ENCODE assay signal across 9 mouse cellular contexts in genomic region chr9:28336511-28337208, GRCm38 (mm10).
DNase-seq lines count a peak whose midpoint lies in the region; ATAC-seq lines count a peak whose summit lies in the region.
"Had no signal": no experiment of that assay in that cellular context is flagged by ENCODE, and none has a peak within 500 bp of the region (broad histone marks: within the 10 kb centered on the region; RNA-seq: fewer than 3 reads in every experiment).

No protein-coding gene starts in this region.

- no peak overlapping the region for H3K27ac ChIP-seq in kidney, embryonic 15.5 days
- 0 out of 2 replicates have a peak overlapping the region, but pooled peaks have one; percentile 30 for H3K27ac ChIP-seq in forebrain, embryonic 10.5 days
- peak overlapping the region; percentile 68 for H3K27ac ChIP-seq in hindbrain, embryonic 15.5 days (replicated peaks)
- H3K27ac ChIP-seq in midbrain, embryonic 14.5 days (replicated peaks; ENCODE audit: low read depth, low read length) = peak overlapping the region; percentile 6; the same call in 1 of the 2 replicates
- H3K27ac ChIP-seq: liver, embryonic 14.5 days had no signal

- H3K4me2 ChIP-seq in kidney, embryonic 15.5 days = peak overlapping the region; percentile 46
- peak overlapping the region; percentile 42 for H3K4me2 ChIP-seq in hindbrain, embryonic 15.5 days
- H3K4me2 ChIP-seq in midbrain, embryonic 14.5 days (ENCODE audit: low read length) = peak overlapping the region; percentile 29; the same call in 1 of the 2 replicates

- H3K4me1 ChIP-seq in kidney, embryonic 15.5 days = peaks cover 4% of the 10 kb centered on the region; the same call in 1 of the 2 replicates
- peaks cover 9% of the 10 kb centered on the region for H3K4me1 ChIP-seq in forebrain, embryonic 10.5 days
- H3K4me1 ChIP-seq in hindbrain, embryonic 15.5 days (replicated peaks) = peaks cover 13% of the 10 kb centered on the region
- peaks cover 7% of the 10 kb centered on the region; the same call in 1 of the 2 replicates for H3K4me1 ChIP-seq in midbrain, embryonic 14.5 days (ENCODE audit: control insufficient read depth, insufficient read depth, low read length)

- H3K9ac ChIP-seq in kidney, embryonic 15.5 days = no peak overlapping the region
- H3K9ac ChIP-seq in hindbrain, embryonic 15.5 days = 0 out of 2 replicates have a peak overlapping the region, but pooled peaks have one; percentile 4
- H3K9ac ChIP-seq in midbrain, embryonic 14.5 days (replicated peaks; ENCODE audit: low read length) = no peak overlapping the region
- H3K9ac ChIP-seq: liver, embryonic 14.5 days had no signal

- ATAC-seq in kidney, embryonic 15.5 days (replicated peaks; ENCODE audit: low FRiP score) = peak; percentile 70; the same call in 1 of the 2 replicates
- ATAC-seq in hindbrain, embryonic 15.5 days (ENCODE audit: low FRiP score, low read depth) = peak; percentile 86
- ATAC-seq in midbrain, embryonic 14.5 days (ENCODE audit: low FRiP score, low TSS enrichment) = no peak; the same call in 1 of the 2 replicates

- no peaks in the 10 kb centered on the region for H3K27me3 ChIP-seq in kidney, embryonic 15.5 days
- no peaks in the 10 kb centered on the region for H3K27me3 ChIP-seq in forebrain, embryonic 10.5 days (ENCODE audit: poor library complexity, severe bottlenecking)
- no peaks in the 10 kb centered on the region for H3K27me3 ChIP-seq in hindbrain, embryonic 15.5 days
- no peaks in the 10 kb centered on the region for H3K27me3 ChIP-seq in midbrain, embryonic 14.5 days (ENCODE audit: control insufficient read depth, insufficient read depth, low read length)

- no peak for DNase-seq in kidney, postnatal 36 days
- DNase-seq in forebrain, embryonic 10.5 days (ENCODE audit: extremely low spot score, low spot score) = no peak
- peak; percentile 65 for DNase-seq in midbrain, embryonic 14.5 days
- DNase-seq in testis, postnatal 10 days (ENCODE audit: low spot score) = no peak
- no peak for DNase-seq in spleen, postnatal 10 days (ENCODE audit: low spot score in 2 of 2)
- no peak for DNase-seq in ovary, postnatal 14 days (ENCODE audit: low spot score)

- peak overlapping the region; percentile 20 for H3K4me3 ChIP-seq in kidney, embryonic 15.5 days (replicated peaks)
- peak overlapping the region; percentile 22; the same call in 1 of the 2 replicates for H3K4me3 ChIP-seq in forebrain, embryonic 10.5 days
- no peak overlapping the region for H3K4me3 ChIP-seq in hindbrain, embryonic 15.5 days
- H3K4me3 ChIP-seq in midbrain, embryonic 14.5 days (replicated peaks; ENCODE audit: low read depth, low read length) = no peak overlapping the region

- no peaks in the 10 kb centered on the region for H3K9me3 ChIP-seq in kidney, embryonic 15.5 days (replicated peaks)
- H3K9me3 ChIP-seq in forebrain, embryonic 10.5 days = no peaks in the 10 kb centered on the region
- no peaks in the 10 kb centered on the region for H3K9me3 ChIP-seq in hindbrain, embryonic 15.5 days
- no peaks in the 10 kb centered on the region for H3K9me3 ChIP-seq in midbrain, embryonic 14.5 days (ENCODE audit: control insufficient read depth, low read length)

- 27% methylated on average over 10 of the region's 10 CpGs for WGBS in kidney, embryonic 15.5 days
- 42% methylated on average over 10 of the region's 10 CpGs for WGBS in forebrain, embryonic 10.5 days
- 12% methylated on average over 10 of the region's 10 CpGs for WGBS in hindbrain, embryonic 15.5 days
- WGBS in midbrain, embryonic 14.5 days = 20% methylated on average over 10 of the region's 10 CpGs

- H3K36me3 ChIP-seq in kidney, embryonic 15.5 days = no peaks in the 10 kb centered on the region
- H3K36me3 ChIP-seq in forebrain, embryonic 10.5 days (replicated peaks) = no peaks in the 10 kb centered on the region
- H3K36me3 ChIP-seq in hindbrain, embryonic 15.5 days = no peaks in the 10 kb centered on the region
- no peaks in the 10 kb centered on the region for H3K36me3 ChIP-seq in midbrain, embryonic 14.5 days (ENCODE audit: control insufficient read depth, insufficient read depth, low read length)

Comparison
In these comparisons a context has a peak if more than half of its experiments do, and no peak if none do; other contexts are left out.
1. H3K4me3 ChIP-seq: peak in kidney, embryonic 15.5 days (single experiment) and forebrain, embryonic 10.5 days (single experiment); none in hindbrain, embryonic 15.5 days (single experiment) and midbrain, embryonic 14.5 days (single experiment).
2. Peak in every context shown above with its lines, with median percentiles within 50 percentile points of each other: H3K4me2 ChIP-seq.